Mouse (Mus musculus) stomach, embryonic 15.5 days (tissue): Measurements from ENCODE around the gene Rps15. TPM values are rescaled to one million over a fixed set of nuclear protein-coding genes. Genes with fewer than 3 reads are reported as not detected.
A peak's percentile ranks its signal among the peaks of the same experiment; 100 is the strongest.
"Not testable (repeated sequence)": the region's sequence is repeated elsewhere in the genome, so short reads cannot be mapped to it uniquely, and the experiment has no call there.

ENCODE experiments used
- ATAC-seq: fragments of 200-750 bp; cut with Nextera tagmentation; 2 replicates; pipeline ENCODE4 v1.8.0; 2017; ENCODE audit warnings: low read depth, moderate number of reproducible peaks, moderate TSS enrichment; ENCODE audit not compliant: insufficient read depth, low FRiP score
- H3K27ac ChIP-seq: fragments of 300-500 bp; sonication (generic); 2 replicates; pipeline ENCODE4 v1.5.1; 2015; ENCODE audit warnings: mild to moderate bottlenecking, inconsistent platforms
- H3K27me3 ChIP-seq: fragments of 300-500 bp; sonication (generic); replicated peaks from 2 replicates; pipeline ENCODE4 v1.6.1; 2015; ENCODE audit warnings: inconsistent platforms
- H3K36me3 ChIP-seq: fragments of 300-500 bp; sonication (generic); 2 replicates; pipeline ENCODE4 v1.6.1; 2015; ENCODE audit warnings: inconsistent platforms
- H3K4me1 ChIP-seq: fragments of 300-500 bp; sonication (generic); 2 replicates; pipeline ENCODE4 v1.6.1; 2015; ENCODE audit warnings: inconsistent platforms
- H3K4me2 ChIP-seq: fragments of 300-500 bp; sonication (generic); 2 replicates; pipeline ENCODE4 v1.6.1; 2015; ENCODE audit warnings: mild to moderate bottlenecking, inconsistent platforms
- H3K4me3 ChIP-seq: fragments of 300-500 bp; sonication (generic); replicated peaks from 2 replicates; pipeline ENCODE4 v1.5.1; 2015; ENCODE audit warnings: inconsistent platforms
- H3K9ac ChIP-seq: fragments of 300-500 bp; sonication (generic); 2 replicates; pipeline ENCODE4 v1.6.1; 2015; ENCODE audit warnings: inconsistent platforms
- H3K9me3 ChIP-seq: fragments of 300-500 bp; sonication (generic); 2 replicates; pipeline ENCODE4 v1.6.1; 2016; ENCODE audit warnings: inconsistent platforms
- WGBS: fragments of 180-500 bp; shearing (Covaris S2); methylation state at CpG from one replicate; pipeline ENCODE4 v1.1.7; 2015; 5-methylcytosine and 5-hydroxymethylcytosine counted together
- polyA plus RNA-seq: library from polyadenylated mRNA; unstranded; fragments of >200 nt; fragmentation: Nextera tagmentation; extraction: Ambion mirVana; gene quantifications from 2 replicates; pipeline ENCODE4 v1.2.1, GENCODE M21; 2015

The Rps15 gene
- 904 and 948 TPM in 2 replicates for polyA plus RNA-seq

DNA sequence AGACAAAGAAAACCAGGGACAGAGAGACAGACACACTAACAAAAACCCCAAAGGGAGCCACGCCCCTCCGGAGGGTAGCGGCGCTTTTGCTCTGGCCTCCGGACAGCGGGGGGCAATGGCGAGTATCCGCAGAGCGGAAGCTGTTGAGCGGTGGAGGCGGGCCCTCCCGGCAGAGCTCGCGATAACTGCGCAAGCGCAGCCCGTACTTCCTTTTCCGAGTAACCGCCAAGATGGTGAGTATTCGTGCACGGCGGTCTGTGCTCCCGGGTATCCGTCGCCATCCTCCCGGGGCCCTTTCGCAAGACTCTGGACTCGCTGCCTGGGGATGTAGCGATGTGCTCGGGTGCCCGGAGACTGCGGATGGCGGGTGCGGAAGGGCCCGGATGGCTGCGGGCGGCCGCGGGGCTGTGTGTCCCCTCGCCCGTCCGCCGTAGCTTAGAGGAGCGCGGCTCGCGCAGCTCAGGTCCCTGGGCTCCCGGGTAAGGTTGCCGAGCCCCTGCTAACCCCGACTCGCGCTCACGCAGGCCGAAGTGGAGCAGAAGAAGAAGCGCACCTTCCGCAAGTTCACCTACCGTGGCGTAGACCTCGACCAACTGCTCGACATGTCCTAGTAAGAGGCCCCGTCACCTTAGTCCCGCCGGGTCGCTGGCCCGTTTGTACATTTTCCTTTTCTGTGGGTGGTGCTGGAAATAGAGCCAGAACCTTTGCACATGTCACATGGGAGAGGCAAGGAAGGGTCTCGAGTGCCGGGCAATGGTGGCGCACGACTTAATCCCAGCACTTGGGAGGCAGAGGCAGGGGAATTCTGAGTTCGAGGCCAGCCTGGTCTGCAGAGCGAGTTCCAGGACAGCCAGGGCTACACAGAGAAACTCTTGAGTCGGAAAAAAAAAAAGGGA, at the start of gene Rps15:
Gene Rps15, plus strand, starts transcription at position 203 of the 896 bp plus-strand sequence.
- Histone ChIP-seq H3K4me2 (peak within 1 kb of the TSS; percentile 69), H3K36me3 (peaks cover 19% of the 10 kb centered on the region), H3K4me1 (peaks cover 22% of the 10 kb centered on the region), H3K9me3 (no peaks in the 10 kb centered on the region), H3K9ac (peak within 1 kb of the TSS; percentile 98), H3K4me3 (peak within 1 kb of the TSS; percentile 88), H3K27ac (peak within 1 kb of the TSS; percentile 89), H3K27me3 (peaks cover 3% of the 10 kb centered on the region; the same call in 1 of the 2 replicates)
- peak; percentile 90 for ATAC-seq
- WGBS, result under 1% methylated on average over 69 of the region's 72 CpGs

DNA sequence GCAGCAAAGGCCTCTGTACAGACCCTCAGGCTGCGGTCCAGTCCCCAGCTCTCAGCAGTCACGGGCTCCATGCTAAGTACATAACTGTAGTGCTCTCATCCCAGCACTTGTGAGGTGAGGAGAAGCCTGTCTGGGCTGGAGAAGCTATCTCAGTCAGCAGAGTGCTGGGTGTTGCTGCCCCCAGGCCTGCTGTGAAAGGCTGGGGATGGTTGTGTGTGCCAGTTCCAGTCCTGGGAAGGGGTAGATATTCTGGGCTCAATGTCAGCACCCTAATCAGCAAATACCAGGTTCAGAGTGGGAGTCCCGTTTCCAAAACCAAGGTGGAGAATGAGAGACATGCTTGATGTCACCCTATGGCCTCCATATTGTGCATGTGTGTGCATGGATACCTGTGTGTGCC, 49.6 kb upstream of the Rps15 start:
- Histone ChIP-seq H3K27me3 (no peaks in the 10 kb centered on the region), H3K9me3 (no peaks in the 10 kb centered on the region), H3K9ac (no peak overlapping the region), H3K4me2 (no peak overlapping the region), H3K27ac (no peak overlapping the region), H3K4me1 (no peaks in the 10 kb centered on the region), H3K36me3 (peaks cover 65% of the 10 kb centered on the region), H3K4me3 (no peak overlapping the region)
- WGBS, result 91% methylated on average over 3 of the region's 3 CpGs
- no peak for ATAC-seq

DNA sequence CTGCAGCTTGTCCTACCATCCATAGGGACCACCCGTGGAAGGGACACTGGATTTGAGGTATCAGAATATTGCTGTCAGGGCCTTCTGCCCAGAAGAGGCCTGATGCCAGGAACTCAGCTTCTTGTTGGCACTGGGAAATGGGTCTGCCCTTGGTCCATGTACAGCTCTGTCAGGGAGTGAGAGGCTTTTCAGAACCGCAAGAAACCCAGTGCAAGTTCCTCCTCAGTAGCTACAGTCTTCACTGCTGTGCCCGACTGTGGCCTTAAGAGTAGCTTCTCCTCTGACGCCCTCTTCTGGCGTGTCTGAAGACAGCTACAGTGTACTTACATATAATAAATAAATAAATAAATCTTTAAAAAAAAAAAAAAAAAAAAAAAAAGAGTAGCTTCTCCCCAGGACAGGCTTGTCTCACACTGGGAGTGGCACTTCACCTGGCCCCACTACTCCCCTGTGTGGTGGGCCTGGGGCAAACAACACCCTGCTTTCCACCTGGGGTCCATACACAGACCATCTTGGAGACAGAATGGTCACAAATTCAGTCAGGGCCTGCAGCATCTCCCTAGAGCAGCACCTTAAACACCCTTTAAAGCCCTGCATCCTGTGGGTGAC, 47.4 kb upstream of the Rps15 start:
- Histone ChIP-seq H3K9me3 (no peaks in the 10 kb centered on the region), H3K4me2 (no peak overlapping the region), H3K4me3 (no peak overlapping the region), H3K27me3 (no peaks in the 10 kb centered on the region), H3K9ac (no peak overlapping the region), H3K4me1 (peaks cover 3% of the 10 kb centered on the region; the same call in 1 of the 2 replicates), H3K27ac (no peak overlapping the region), H3K36me3 (peaks cover 45% of the 10 kb centered on the region)
- ATAC-seq, result no peak
- 42% methylated on average over 5 of the region's 5 CpGs for WGBS

DNA sequence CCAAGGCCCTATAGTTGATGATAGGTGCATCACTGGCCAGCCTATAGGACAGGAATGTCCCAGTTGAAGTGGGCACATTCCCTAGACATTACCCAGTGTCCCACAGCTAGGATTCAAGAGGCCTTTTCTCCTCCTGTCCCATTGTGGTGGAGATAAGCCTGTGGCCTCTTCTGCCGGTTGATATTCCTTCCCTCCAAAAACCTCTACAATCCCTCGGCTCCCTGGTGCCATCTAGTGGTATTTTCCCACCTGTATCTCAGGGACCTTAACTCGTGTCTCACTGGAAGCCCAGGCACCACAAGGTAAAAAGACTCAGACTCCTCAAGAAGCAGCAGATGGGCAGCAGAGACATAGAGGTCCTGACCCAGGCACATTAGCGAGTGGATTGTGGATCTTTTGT, 46.7 kb upstream of the Rps15 start:
- Histone ChIP-seq H3K4me1 (peaks cover 10% of the 10 kb centered on the region), H3K27ac (no peak overlapping the region), H3K9ac (no peak overlapping the region), H3K4me2 (no peak overlapping the region), H3K4me3 (no peak overlapping the region), H3K27me3 (no peaks in the 10 kb centered on the region), H3K9me3 (no peaks in the 10 kb centered on the region), H3K36me3 (peaks cover 38% of the 10 kb centered on the region)
- 2% methylated on average over 4 of the region's 4 CpGs for WGBS
- no peak for ATAC-seq

DNA sequence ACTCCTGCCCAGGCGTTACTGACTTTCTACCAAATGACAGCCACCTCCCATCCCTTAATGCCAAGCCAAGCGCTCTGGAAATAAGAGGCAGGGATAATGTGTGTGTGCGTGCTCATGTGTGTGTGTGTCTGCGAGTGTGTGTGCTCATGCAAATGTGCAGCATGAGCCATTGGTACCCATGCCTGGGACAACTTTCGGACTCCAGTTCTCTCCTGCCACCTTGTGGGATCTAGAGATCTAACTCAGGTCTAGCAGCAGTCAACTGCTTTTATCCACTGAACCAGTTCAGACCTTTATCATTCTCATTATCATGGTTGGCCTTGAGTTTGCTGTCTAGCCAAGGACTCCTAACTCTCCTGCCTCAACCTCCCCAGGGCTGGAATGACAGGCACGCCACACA, 44.4 kb upstream of the Rps15 start:
- no peak for ATAC-seq
- H3K4me2 ChIP-seq, result peak overlapping the region; percentile 71
- peaks cover 16% of the 10 kb centered on the region for H3K4me1 ChIP-seq
- H3K4me3 ChIP-seq, result no peak overlapping the region
- peaks cover 19% of the 10 kb centered on the region for H3K36me3 ChIP-seq
- H3K9me3 ChIP-seq, result no peaks in the 10 kb centered on the region
- WGBS, result 49% methylated on average over 6 of the region's 6 CpGs
- H3K27me3 ChIP-seq, result no peaks in the 10 kb centered on the region
- no peak overlapping the region for H3K9ac ChIP-seq
- H3K27ac ChIP-seq, result no peak overlapping the region

DNA sequence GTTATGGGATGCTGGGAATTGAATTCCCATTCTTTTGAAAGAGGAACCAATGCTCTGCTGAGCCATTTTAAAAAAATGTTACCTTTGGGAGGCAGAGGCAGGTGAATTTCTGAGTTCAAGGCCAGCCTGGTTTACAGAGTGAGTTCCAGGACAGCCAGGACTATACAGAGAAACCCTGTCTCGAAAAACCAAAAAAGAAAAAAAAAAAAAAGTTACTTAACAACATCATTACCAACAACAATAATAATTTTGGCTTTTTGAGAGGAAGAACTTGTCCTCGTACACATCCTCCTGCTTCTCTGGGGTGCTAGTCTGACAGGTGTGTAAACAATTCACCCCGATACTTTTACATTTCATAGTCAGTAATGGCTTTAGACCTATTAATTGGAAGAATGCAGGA, 43.8 kb upstream of the Rps15 start:
- Histone ChIP-seq H3K4me1 (peaks cover 16% of the 10 kb centered on the region), H3K4me2 (peak overlapping the region; percentile 71), H3K4me3 (peak overlapping the region; percentile 71), H3K36me3 (peaks cover 16% of the 10 kb centered on the region)
- 35% methylated on average over 3 of the region's 3 CpGs for WGBS
- not testable (repeated sequence) for H3K9me3 ChIP-seq, ATAC-seq, H3K27ac ChIP-seq, H3K9ac ChIP-seq, H3K27me3 ChIP-seq

DNA sequence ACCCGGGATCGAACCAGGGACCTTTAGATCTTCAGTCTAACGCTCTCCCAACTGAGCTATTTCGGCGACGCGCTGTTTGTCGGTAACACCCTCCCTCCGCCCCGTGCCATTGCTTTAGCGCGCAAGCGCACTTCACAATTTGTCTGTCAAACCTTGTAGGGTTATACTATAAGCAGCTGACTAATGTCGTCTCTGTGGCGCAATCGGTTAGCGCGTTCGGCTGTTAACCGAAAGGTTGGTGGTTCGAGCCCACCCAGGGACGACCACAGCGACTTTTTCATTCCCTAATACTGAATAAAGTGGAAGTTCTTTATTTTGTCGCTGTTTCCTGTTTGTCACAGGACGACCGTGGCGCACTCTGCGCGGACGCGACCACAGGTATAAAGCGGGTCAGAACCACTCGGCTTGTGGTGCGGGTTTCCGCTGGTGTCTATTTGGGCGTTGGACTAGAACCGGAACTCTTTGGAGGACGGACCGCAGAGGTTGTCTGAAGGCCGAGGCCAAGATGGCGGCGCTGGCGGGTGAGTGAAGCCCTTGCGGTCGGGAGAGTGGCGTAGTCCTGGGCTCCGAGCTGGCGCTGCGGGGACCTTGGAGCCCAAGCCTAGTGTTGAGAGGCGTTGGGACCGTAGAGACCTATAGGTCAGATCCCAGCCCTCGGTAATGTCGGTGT, 43.1 kb upstream of the Rps15 start, which contains the start of gene Ndufs7:
Gene Ndufs7, plus strand, starts transcription at position 151 of the 670 bp plus-strand sequence.
- Histone ChIP-seq H3K9me3 (no peaks in the 10 kb centered on the region), H3K4me2 (peak within 1 kb of the TSS; percentile 71), H3K27me3 (no peaks in the 10 kb centered on the region), H3K9ac (peak within 1 kb of the TSS; percentile 76), H3K36me3 (peaks cover 16% of the 10 kb centered on the region), H3K4me1 (peaks cover 16% of the 10 kb centered on the region), H3K4me3 (peak within 1 kb of the TSS; percentile 71), H3K27ac (peak within 1 kb of the TSS; percentile 91)
- WGBS, result under 1% methylated on average over 53 of the region's 53 CpGs
- ATAC-seq, result peak; percentile 88

DNA sequence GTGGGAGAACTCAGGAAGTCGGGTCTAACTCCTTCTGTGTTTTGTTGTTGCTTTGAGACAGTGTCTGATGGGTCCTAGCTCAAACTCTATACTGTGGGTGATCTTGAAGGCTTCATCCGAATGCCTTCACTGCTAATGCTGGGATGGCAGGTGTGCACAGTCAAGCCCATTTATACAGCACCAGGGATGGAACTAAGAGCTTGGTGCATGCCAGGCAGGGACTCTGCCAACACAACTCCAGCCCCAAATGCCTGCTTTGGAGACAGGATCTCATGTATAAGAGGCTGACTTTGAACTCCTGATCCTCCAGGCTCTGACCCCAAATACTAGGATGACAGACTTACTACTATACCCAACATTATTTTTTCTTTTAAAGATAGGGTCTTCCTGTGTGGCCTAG, 42.2 kb upstream of the Rps15 start:
- peak overlapping the region; percentile 71 for H3K4me3 ChIP-seq
- H3K9ac ChIP-seq, result peak overlapping the region; percentile 76
- peak overlapping the region; percentile 91; the same call in 1 of the 2 replicates for H3K27ac ChIP-seq
- H3K4me2 ChIP-seq, result peak overlapping the region; percentile 71
- peaks cover 18% of the 10 kb centered on the region for H3K36me3 ChIP-seq
- H3K27me3 ChIP-seq, result no peaks in the 10 kb centered on the region
- no peaks in the 10 kb centered on the region for H3K9me3 ChIP-seq
- H3K4me1 ChIP-seq, result peaks cover 16% of the 10 kb centered on the region
- 36% methylated on average over 2 of the region's 2 CpGs for WGBS
- no peak for ATAC-seq

DNA sequence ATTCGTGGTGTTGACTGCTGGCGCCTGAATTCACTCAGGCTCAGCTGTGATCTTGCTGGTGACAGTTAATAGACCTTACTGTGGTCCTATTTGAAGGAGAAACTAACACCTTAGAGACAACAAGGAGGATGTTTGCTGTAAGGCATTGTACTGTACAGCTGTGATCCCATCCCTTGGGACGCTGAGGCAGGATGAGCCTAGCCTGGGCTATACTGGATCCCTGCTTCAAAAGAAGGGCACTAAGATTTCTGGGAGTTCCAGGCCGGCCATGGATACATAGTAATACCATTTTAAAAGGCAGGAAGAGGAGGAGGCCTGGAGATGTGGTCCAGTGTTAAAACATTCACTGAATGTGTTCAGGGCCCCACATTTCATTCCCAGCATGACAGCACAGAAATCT, 41.7 kb upstream of the Rps15 start:
- Histone ChIP-seq H3K36me3 (peaks cover 23% of the 10 kb centered on the region), H3K4me3 (peak overlapping the region; percentile 71; the same call in 1 of the 2 replicates), H3K9me3 (no peaks in the 10 kb centered on the region), H3K27ac (no peak overlapping the region), H3K4me1 (peaks cover 16% of the 10 kb centered on the region), H3K4me2 (peak overlapping the region; percentile 71), H3K27me3 (no peaks in the 10 kb centered on the region), H3K9ac (no peak overlapping the region)
- ATAC-seq, result no peak
- WGBS, result 77% methylated on average over 4 of the region's 4 CpGs

DNA sequence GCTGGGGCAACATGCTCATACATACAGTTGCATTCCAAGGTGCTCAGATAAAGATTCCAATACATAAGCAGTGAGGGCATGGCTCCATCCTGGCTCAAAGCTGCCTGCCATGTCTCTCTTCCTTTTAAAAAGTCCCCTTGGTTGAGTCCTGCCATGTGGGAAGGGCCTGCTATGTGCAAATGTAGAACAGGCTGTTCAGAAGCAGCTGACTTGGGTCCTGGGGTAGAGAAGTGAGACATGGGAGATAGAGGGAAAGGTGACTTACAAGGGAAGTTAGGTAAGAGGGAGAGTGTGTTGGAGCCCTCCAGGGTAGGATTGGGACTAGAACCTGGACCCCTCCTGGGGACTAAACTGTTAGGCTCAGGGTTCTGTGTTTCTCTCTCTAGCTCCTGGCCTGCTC, 40.2 kb upstream of the Rps15 start:
- Histone ChIP-seq H3K9me3 (no peaks in the 10 kb centered on the region), H3K9ac (no peak overlapping the region), H3K4me1 (peaks cover 16% of the 10 kb centered on the region), H3K4me3 (no peak overlapping the region), H3K36me3 (peaks cover 29% of the 10 kb centered on the region), H3K4me2 (no peak overlapping the region), H3K27me3 (no peaks in the 10 kb centered on the region), H3K27ac (no peak overlapping the region)
- no peak for ATAC-seq

DNA sequence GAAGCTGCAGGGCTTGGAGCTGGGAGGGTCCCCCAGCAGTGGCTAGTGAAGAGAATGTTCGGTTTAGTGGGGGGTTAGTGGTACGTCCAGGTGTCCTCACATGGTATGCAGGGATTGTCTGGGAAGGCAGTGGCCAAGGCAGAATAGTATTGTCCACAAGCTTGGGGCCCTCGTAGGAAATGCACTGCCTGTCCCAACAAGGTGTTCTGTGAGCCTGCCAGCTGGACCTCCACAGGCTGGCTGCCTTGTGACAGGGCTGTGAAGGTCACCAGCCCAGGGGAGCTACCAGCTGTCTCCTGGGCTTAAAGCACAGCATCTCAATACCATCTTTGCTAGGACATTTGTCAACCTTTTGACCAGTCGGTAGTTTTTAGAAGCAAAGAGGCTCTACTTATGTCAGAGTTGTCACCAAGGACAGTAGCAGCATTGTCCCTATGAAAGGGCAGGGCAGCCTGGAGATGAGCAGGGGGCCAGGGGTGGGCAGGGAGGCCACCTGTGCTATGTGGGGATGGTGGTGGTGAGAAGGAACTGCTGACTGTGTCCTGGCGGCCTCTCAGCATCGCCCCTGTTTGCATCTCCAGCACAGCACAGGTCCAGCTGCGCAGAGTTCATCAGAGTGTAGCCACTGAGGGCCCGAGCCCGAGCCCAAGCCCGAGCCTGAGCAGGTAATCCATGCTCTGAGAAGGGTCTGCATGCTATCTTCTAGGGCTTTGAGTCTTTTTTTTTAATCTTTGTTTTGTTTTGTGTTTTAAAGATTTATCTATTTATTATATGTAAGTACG, 39.6 kb upstream of the Rps15 start:
- ATAC-seq, result no peak
- Histone ChIP-seq H3K4me2 (no peak overlapping the region), H3K9me3 (no peaks in the 10 kb centered on the region), H3K9ac (no peak overlapping the region), H3K27ac (no peak overlapping the region), H3K36me3 (peaks cover 32% of the 10 kb centered on the region), H3K4me3 (no peak overlapping the region), H3K4me1 (peaks cover 16% of the 10 kb centered on the region), H3K27me3 (no peaks in the 10 kb centered on the region)
- WGBS, result 92% methylated on average over 11 of the region's 11 CpGs
